Mouse (Mus musculus) embryo, embryonic 11.5 days (tissue): ENCODE data around the gene Vmn2r48.
"Not testable (repeated sequence)": the region's sequence is repeated elsewhere in the genome, so short reads cannot be mapped to it uniquely, and the experiment has no call there.

Source experiments
- DNase-seq: peaks from one replicate; pipeline ENCODE4 v3.0.0-alpha.2; 2012; ENCODE audit warnings: low read depth, low spot score

The Vmn2r48 gene

DNA sequence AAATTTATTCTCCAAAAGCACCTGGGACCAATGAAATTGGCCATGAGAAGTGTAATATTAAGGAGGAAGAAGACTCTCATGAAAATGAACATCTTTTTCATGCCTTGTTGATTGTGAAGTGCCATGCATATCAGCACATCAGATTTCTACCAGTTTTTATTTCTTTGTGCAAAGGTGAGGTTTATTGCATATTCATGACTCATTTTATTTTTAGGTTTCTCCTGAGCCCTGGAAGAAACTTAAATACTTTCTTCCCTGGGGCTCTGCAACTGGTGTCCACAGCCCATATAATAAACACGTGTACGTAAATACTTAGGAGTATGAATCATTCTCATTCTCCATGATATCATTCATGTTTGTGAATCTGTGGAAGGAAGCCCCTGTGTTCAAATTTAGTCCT is at the start of gene Vmn2r48:
Gene Vmn2r48, minus strand, starts transcription at position 101 of the 400 bp plus-strand sequence.
- DNase-seq, result not testable (repeated sequence)

- not testable (repeated sequence) for DNase-seq
Measured at GRCm38 (mm10) chr7:9992157-9992556, 38.8 kb upstream of the Vmn2r48 start, which contains the start of gene Vmn2r49. Vmn2r49 (minus strand) TSS chr7:9992257.
